Mouse (Mus musculus): ENCODE results near the gene Gm6993.
A peak's percentile ranks its signal among the peaks of the same experiment; 100 is the strongest.

The Gm6993 gene

GRCm38 (mm10) chr12:31239031-31239583, 1.5 kb upstream of the Gm6993 start:
- DNase-seq (ENCODE audit: extremely low read depth, insufficient read length, low spot score): no peak

- no peak for DNase-seq (ENCODE audit: extremely low read depth, insufficient read length, low spot score)
These were observed 772 bp upstream of the Gm6993 start for GRCm38 (mm10) chr12:31239798-31240197.

- no peak for DNase-seq (ENCODE audit: extremely low read depth, insufficient read length, low spot score)
These were observed 1.2 kb downstream of the Gm6993 start for GRCm38 (mm10) chr12:31241595-31242342.

DNA sequence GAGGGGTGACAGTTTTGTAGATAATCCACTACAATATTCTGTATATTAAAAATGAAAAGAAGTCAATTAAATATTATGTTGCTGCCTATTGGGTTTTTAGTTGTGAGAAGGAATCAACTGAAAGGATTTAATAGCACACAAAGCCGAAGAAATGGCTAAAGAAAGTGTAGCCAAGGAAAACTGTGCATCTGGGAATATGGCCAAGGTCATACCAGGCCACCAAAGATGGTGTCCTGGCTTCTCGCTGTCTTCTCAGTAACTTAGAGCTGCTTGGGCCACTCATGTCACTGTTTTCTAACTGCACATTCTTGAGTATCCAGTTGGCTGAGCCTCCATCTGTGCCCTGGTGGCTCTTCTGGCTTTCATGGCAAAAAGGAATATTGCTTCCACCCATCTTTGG, 3.4 kb downstream of the Gm6993 start:
- DNase-seq (ENCODE audit: extremely low read depth, insufficient read length, low spot score): no peak

GRCm38 (mm10) chr12:31244691-31245090, 4.1 kb downstream of the Gm6993 start:
- no peak for DNase-seq (ENCODE audit: extremely low read depth, insufficient read length, low spot score)

GRCm38 (mm10) chr12:31246153-31246552, 5.6 kb downstream of the Gm6993 start:
- DNase-seq (ENCODE audit: extremely low read depth, insufficient read length, low spot score): no peak

GRCm38 (mm10) chr12:31246615-31247014, 6.0 kb downstream of the Gm6993 start:
- DNase-seq (ENCODE audit: extremely low read depth, insufficient read length, low spot score): no peak

GRCm38 (mm10) chr12:31248165-31248564, 7.6 kb downstream of the Gm6993 start:
- DNase-seq (ENCODE audit: extremely low read depth, insufficient read length, low spot score): no peak

DNA sequence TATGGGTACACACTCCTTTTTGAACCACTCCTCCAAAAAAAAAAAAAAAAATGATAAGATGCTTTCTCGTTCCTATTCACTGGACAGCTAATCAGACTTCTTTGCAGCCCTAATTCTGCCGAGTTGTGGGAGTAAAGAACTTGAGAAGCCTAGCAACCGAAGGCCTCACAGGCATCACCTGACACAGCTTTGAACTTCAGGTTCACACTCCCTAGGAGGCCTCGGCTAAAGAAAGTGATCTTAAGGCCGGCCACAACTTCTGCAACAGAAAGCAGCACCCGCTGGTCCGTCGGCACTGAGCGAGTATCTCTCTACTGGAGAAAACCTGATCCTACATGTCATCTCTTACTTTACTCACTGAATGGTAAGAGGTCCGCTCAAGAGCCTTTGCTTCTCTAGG, 8.1 kb downstream of the Gm6993 start:
- DNase-seq (ENCODE audit: extremely low read depth, insufficient read length, low spot score): no peak

DNA sequence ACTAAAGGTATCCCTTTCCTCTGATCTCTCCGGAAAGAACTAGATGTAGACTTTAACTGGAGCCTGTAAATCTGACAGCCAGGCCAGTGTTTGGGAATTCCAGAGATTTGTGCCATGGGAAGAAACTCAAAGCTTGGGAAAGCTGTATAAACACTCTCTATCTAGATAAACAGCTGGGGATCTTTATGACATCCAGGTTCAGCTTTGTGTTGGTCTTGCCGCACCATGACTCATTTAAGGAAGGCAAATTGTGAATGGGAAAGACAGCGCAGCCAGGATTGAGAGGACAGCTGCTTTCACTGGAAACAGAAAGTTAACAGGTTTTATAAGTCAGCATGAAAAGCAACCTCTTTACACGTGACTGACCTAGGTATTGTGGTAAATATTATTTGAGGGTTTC, 11.7 kb downstream of the Gm6993 start:
- DNase-seq (ENCODE audit: extremely low read depth, insufficient read length, low spot score): no peak

GRCm38 (mm10) chr12:31254978-31255377, 14.4 kb downstream of the Gm6993 start:
- no peak for DNase-seq (ENCODE audit: extremely low read depth, insufficient read length, low spot score)

- DNase-seq (ENCODE audit: extremely low read depth, insufficient read length, low spot score): no peak
These were observed 15.7 kb downstream of the Gm6993 start for GRCm38 (mm10) chr12:31256121-31256903.

DNA sequence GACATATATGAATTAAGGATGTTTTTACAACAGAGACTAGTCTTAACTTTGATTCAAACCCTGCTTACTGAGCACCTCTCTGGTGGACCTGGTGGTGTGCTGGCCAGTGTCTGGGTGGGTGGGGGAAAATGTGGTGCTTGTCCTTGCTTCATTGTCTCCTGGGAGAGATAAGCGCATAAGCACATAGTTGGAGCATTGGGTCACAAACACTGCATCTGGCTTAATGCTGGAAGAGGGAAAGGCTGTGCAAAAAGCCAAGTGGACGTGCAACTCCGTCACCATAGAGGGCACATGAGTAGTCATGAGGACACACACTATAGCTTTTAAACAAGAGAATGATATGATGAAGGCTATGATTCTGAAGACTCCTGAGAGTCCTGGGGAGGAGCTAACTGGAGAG, 21.3 kb downstream of the Gm6993 start:
- DNase-seq (ENCODE audit: extremely low read depth, insufficient read length, low spot score): no peak

DNA sequence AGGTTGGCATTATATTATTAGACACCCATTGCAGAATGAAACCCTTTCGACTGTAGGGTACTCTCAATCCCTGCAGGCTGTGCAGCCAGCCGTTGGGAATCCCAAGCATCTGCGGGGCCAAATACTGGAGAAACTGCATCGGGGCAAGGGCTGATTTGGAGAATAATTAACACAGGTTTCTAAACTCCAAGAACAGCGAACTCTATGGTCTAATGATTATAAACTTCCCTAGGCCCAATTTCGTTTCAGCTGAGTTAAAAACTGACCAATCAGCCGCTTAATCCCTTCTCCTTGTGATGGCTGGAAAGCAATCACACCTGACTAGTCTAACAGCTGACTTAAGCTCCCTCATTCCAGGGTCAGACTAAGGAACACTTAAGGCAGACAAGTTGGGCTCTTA, 23.4 kb downstream of the Gm6993 start:
- DNase-seq (ENCODE audit: extremely low read depth, insufficient read length, low spot score): no peak

GRCm38 (mm10) chr12:31265005-31265721, 24.6 kb downstream of the Gm6993 start, which contains the start of gene Lamb1:
TSS of gene Lamb1 (plus strand) at chr12:31265234.
- peak; percentile 70 for DNase-seq (ENCODE audit: extremely low read depth, insufficient read length, low spot score)

DNA sequence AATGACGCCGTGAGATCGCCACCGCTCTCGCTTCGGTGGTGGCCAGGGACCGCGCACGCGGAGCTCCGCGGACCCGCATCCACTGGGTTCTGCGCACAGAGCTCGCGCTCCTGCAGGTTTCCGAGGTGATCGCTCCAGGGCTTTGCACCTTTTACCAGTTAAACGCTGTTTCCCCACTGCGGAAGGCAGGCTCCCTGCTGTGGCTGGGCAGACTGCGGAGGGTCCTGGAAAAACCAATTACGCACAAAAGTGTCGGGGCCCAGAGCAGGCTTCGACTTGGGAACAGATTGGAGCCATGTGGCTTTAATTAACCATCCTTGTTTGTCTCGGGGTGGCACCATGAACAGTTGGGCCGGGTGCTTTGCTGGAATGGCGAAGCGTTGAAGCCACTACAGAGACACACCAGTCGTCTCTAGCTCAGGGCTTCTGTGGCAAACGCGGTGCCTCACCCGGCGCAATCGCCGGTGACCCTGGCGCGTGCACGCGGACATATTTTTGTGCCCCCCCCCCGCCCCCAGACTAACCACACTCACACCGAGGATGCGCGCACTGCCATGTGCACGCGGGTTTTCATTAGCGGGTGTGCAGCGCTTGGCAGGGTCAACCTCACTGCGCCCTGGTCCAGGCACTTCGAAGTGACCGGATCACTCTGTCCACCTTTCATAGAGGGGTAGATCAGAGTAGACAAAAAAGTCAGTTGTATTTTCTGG, 25.3 kb downstream of the Gm6993 start:
- DNase-seq (ENCODE audit: extremely low read depth, insufficient read length, low spot score): peak; percentile 58

GRCm38 (mm10) chr12:31266686-31267085, 26.1 kb downstream of the Gm6993 start:
- no peak for DNase-seq (ENCODE audit: extremely low read depth, insufficient read length, low spot score)

DNA sequence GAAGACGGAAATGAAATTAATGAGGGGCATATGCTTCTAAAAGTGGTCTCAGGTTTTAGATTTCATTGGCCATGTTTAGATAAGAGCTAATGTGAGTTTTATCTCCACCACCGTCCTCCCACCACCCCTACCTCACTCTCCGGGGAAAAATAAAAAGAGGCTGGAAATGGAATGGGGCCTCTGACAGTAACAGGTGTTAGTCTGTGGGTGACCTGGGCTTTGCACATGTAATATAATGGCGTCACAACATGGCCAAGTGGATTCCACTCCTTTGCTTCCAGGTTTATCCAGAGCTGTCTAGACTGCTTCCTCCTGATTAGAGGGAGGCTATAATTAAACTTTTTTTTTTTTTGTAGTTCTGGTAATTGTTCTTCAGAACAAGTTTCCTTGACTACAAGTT, 26.8 kb downstream of the Gm6993 start:
- DNase-seq (ENCODE audit: extremely low read depth, insufficient read length, low spot score): no peak

GRCm38 (mm10) chr12:31268315-31268714, 27.7 kb downstream of the Gm6993 start:
- DNase-seq (ENCODE audit: extremely low read depth, insufficient read length, low spot score): no peak

DNA sequence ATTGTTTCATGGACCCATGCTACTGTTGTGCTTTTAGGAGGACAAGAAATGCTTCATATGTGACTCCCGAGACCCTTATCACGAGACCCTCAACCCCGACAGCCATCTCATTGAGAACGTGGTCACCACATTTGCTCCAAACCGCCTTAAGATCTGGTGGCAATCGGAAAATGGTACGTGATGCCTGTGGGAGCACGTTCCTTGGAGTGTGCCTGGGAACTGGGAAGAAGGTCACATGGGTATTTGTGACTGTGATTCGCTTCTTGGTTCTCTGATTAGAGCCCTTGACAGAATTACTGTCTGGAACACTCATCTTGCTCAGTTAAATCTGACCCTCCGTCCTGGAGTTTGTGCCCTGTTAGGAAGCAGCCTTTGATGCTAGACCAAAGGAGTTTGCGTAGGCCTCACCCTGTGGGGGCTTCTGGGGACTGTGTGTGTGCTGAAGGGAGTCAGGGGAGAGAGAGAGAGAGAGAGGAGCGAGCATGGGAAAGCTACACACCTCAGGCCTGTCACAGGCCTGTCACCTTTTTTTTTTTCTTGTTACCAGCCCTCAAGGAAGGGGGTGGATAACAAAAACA, 28.5 kb downstream of the Gm6993 start:
- no peak for DNase-seq (ENCODE audit: extremely low read depth, insufficient read length, low spot score)
